Mouse (Mus musculus): ENCODE measurements around the gene Tent4b. TPM values are rescaled to one million over a fixed set of nuclear protein-coding genes. Genes with fewer than 3 reads are reported as not detected.
A peak's percentile ranks its signal among the peaks of the same experiment; 100 is the strongest.

Tent4b gene
- polyA plus RNA-seq, 1 experiment from 2014 or later = 14.0 TPM

DNA sequence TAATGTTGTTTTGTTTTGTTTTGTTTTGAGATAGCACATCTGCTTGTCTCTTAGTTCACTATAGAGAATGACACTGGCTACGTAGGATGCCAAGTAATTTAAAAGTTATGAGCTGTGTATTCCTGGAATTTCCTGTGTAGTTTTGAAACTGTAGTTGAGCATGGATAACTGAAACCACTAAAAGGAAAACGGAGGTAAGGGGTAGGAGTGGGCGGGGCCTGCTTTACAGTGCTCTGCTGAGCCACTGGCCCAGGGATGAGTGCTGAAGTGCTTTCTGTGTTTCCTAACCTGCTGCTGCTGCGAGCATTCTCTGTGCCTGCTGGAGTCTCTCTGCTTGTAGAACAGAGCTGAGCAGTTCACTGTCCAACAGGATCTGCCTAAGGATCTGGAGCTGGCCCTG is 22.3 kb downstream of the Tent4b start:
- Histone ChIP-seq H3K4me3 (ENCODE audit: low read length) (no peak overlapping the region), H3K9me3 (ENCODE audit: control insufficient read depth, low read length) (no peaks in the 10 kb centered on the region), H3K27me3 (ENCODE audit: control insufficient read depth, insufficient read depth, low read length) (no peaks in the 10 kb centered on the region), H3K4me2 (replicated peaks; ENCODE audit: low read depth, low read length) (no peak overlapping the region), H3K9ac (ENCODE audit: low read depth, low read length) (no peak overlapping the region), H3K4me1 (ENCODE audit: control insufficient read depth, insufficient read depth, low read length) (peaks cover 4% of the 10 kb centered on the region; the same call in 1 of the 2 replicates), H3K36me3 (ENCODE audit: control insufficient read depth, insufficient read depth, low read length) (no peaks in the 10 kb centered on the region; the same call in 1 of the 2 replicates), H3K27ac (ENCODE audit: low read depth, low read length) (no peak overlapping the region)
- WGBS = 45% methylated on average over 4 of the region's 4 CpGs
- no peak for ATAC-seq (ENCODE audit: low FRiP score, low TSS enrichment)

DNA sequence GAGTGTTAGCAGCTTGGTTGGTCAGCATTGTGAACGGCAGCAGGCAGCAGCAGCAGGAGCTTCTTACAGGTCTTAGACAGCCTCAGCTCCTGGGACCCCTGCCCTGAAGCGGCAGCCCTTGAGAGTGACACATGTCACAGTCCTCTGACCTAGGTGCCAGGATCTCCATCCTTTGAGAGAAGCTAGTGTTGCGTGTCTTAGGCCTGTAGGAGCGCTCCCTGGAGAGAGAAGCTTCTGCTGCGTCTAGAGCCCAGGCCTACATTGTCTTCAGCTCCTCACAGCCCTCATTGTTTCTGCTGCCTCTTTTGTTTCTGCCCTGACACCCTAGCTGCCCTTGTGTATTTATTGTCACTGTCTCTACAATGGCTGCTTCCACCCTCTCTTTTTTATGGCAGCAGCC is 26.3 kb downstream of the Tent4b start:
- no peak for ATAC-seq (ENCODE audit: low FRiP score, low TSS enrichment)
- no peak overlapping the region for H3K4me2 ChIP-seq (replicated peaks; ENCODE audit: low read depth, low read length)
- no peak overlapping the region for H3K9ac ChIP-seq (ENCODE audit: low read depth, low read length)
- WGBS = 42% methylated on average over 5 of the region's 5 CpGs
- H3K4me1 ChIP-seq (ENCODE audit: control insufficient read depth, insufficient read depth, low read length) = peaks cover 15% of the 10 kb centered on the region
- no peaks in the 10 kb centered on the region; the same call in 1 of the 2 replicates for H3K36me3 ChIP-seq (ENCODE audit: control insufficient read depth, insufficient read depth, low read length)
- H3K27ac ChIP-seq (ENCODE audit: low read depth, low read length) = no peak overlapping the region
- H3K4me3 ChIP-seq (ENCODE audit: low read length) = no peak overlapping the region
- H3K27me3 ChIP-seq (ENCODE audit: control insufficient read depth, insufficient read depth, low read length) = no peaks in the 10 kb centered on the region
- H3K9me3 ChIP-seq (ENCODE audit: control insufficient read depth, low read length) = no peaks in the 10 kb centered on the region

DNA sequence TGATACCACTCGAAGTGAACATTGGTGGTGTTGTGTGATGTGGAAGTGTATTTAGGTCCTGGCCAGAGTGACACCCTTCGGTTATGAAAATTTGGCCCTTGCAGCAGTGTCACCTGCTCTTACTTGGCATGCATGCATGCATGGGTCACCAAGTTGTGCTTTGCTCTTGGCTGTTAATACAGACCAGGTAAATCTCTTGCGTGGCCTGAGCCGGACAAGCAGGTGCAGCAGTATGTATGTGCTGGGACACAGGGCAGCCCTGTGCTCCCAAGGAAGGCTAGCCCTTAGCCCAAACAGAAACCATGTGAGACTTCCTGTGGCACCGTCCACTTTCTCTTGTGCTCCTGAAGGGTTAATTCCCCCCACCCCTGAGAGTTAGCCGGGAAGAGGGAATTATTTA is 28.8 kb downstream of the Tent4b start:
- no peak overlapping the region for H3K9ac ChIP-seq (ENCODE audit: low read depth, low read length)
- no peaks in the 10 kb centered on the region for H3K27me3 ChIP-seq (ENCODE audit: control insufficient read depth, insufficient read depth, low read length)
- H3K4me2 ChIP-seq (replicated peaks; ENCODE audit: low read depth, low read length) = no peak overlapping the region
- H3K27ac ChIP-seq (ENCODE audit: low read depth, low read length) = no peak overlapping the region
- no peak overlapping the region for H3K4me3 ChIP-seq (ENCODE audit: low read length)
- H3K9me3 ChIP-seq (ENCODE audit: control insufficient read depth, low read length) = no peaks in the 10 kb centered on the region
- 61% methylated on average over 6 of the region's 6 CpGs for WGBS
- peaks cover 15% of the 10 kb centered on the region for H3K4me1 ChIP-seq (ENCODE audit: control insufficient read depth, insufficient read depth, low read length)
- H3K36me3 ChIP-seq (ENCODE audit: control insufficient read depth, insufficient read depth, low read length) = no peaks in the 10 kb centered on the region
- no peak for ATAC-seq (ENCODE audit: low FRiP score, low TSS enrichment)

DNA sequence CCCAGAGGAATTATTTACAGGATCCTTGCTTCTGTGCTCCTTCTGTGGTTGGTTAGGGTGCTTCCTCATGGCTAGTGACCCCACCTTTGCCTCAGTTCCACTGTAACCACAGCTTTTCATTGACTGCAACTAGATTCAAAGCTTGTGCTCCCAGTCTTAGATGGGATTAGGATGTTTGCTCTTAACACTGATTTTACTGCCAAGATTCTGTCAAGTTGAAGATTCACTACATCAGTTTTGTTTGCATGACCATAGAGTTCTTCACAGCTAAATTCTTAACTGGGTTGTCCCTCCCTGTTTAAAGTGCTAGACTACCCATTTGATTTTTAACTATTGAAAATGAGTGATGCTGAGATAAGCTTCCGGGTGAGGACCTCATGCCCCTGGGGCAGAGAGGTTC is 29.3 kb downstream of the Tent4b start:
- Histone ChIP-seq H3K4me2 (replicated peaks; ENCODE audit: low read depth, low read length) (no peak overlapping the region; the same call in 1 of the 2 replicates), H3K36me3 (ENCODE audit: control insufficient read depth, insufficient read depth, low read length) (no peaks in the 10 kb centered on the region), H3K4me3 (ENCODE audit: low read length) (no peak overlapping the region), H3K9ac (ENCODE audit: low read depth, low read length) (no peak overlapping the region), H3K27me3 (ENCODE audit: control insufficient read depth, insufficient read depth, low read length) (no peaks in the 10 kb centered on the region), H3K9me3 (ENCODE audit: control insufficient read depth, low read length) (no peaks in the 10 kb centered on the region), H3K27ac (ENCODE audit: low read depth, low read length) (no peak overlapping the region), H3K4me1 (ENCODE audit: control insufficient read depth, insufficient read depth, low read length) (peaks cover 15% of the 10 kb centered on the region)
- 39% methylated on average over 1 of the region's 1 CpGs for WGBS
- 0 out of 2 replicates have a peak, but pooled peaks have one; percentile 28 for ATAC-seq (ENCODE audit: low FRiP score, low TSS enrichment)

DNA sequence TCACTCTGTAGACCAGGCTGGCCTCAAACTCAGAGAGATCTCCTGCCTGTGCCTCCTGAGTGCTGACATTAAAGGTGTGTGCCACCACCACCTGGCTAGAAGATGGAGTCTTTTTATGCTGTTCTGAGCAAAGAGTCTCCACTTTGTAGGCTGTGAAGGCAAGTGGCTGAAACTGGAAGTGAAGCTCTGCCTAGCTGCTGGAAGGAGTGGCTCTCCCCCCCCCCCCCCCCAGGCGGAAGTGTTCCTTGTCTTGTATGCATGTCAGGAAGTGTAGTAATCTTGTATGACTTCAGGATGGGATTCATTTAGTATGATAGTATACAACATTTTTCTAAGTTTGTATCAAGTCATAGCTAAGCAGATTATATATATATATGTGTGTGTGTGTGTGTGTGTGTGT is 29.8 kb downstream of the Tent4b start:
- no peaks in the 10 kb centered on the region for H3K9me3 ChIP-seq (ENCODE audit: control insufficient read depth, low read length)
- no peak overlapping the region for H3K4me2 ChIP-seq (replicated peaks; ENCODE audit: low read depth, low read length)
- H3K27ac ChIP-seq (ENCODE audit: low read depth, low read length) = no peak overlapping the region
- H3K4me3 ChIP-seq (ENCODE audit: low read length) = no peak overlapping the region
- H3K9ac ChIP-seq (ENCODE audit: low read depth, low read length) = no peak overlapping the region
- ATAC-seq (ENCODE audit: low FRiP score, low TSS enrichment) = no peak
- H3K36me3 ChIP-seq (ENCODE audit: control insufficient read depth, insufficient read depth, low read length) = no peaks in the 10 kb centered on the region
- WGBS = no CpG with 5 or more reads among the region's 1 CpGs
- H3K4me1 ChIP-seq (ENCODE audit: control insufficient read depth, insufficient read depth, low read length) = peaks cover 15% of the 10 kb centered on the region
- H3K27me3 ChIP-seq (ENCODE audit: control insufficient read depth, insufficient read depth, low read length) = no peaks in the 10 kb centered on the region

DNA sequence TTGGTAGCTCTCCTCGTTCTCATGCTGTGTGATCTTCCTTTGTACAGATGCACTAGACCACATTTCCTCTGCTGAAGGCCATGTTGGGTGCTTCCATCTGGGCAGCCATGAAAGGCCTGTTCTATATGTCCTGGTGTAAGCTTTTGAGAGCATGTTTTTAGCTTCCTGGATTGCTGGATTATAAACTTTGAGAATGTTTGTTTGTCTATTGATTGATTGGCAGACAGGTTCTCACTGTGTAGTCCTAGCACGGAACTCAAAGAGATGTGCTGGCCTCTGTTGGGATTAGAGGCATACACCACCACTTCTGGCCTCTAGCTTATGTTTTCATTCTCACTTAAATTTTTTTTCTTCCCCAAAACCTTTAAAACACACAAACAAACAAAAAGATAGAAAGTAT is 37.7 kb downstream of the Tent4b start:
- H3K27ac ChIP-seq (ENCODE audit: low read depth, low read length) = no peak overlapping the region
- H3K4me1 ChIP-seq (ENCODE audit: control insufficient read depth, insufficient read depth, low read length) = no peaks in the 10 kb centered on the region
- ATAC-seq (ENCODE audit: low FRiP score, low TSS enrichment) = no peak
- no peaks in the 10 kb centered on the region for H3K27me3 ChIP-seq (ENCODE audit: control insufficient read depth, insufficient read depth, low read length)
- H3K4me2 ChIP-seq (replicated peaks; ENCODE audit: low read depth, low read length) = no peak overlapping the region
- H3K36me3 ChIP-seq (ENCODE audit: control insufficient read depth, insufficient read depth, low read length) = no peaks in the 10 kb centered on the region
- no peaks in the 10 kb centered on the region for H3K9me3 ChIP-seq (ENCODE audit: control insufficient read depth, low read length)
- no peak overlapping the region for H3K4me3 ChIP-seq (ENCODE audit: low read length)
- no peak overlapping the region for H3K9ac ChIP-seq (ENCODE audit: low read depth, low read length)
- 72% methylated on average over 2 of the region's 2 CpGs for WGBS

DNA sequence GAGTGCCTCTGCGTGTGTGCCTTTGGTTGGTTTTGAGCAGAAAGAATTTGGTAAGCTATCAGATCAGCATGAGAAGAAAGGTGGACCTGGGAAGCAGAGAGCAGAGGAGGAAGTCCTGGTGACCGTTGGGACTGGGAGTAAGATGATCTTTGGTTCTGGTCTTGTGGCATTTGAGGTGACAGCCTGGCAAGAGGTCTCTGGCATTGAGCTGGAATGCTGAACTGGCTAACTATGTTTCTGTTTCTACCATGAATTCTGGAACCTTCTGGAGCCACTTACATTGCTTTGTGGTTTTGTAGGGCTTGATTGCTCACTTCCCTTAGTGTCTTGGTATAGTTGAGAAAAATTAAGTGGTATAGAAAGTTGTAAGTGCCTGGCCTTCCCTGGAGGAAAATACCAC is 38.6 kb downstream of the Tent4b start:
- Histone ChIP-seq H3K27ac (ENCODE audit: low read depth, low read length) (no peak overlapping the region), H3K9ac (ENCODE audit: low read depth, low read length) (no peak overlapping the region), H3K4me3 (ENCODE audit: low read length) (no peak overlapping the region), H3K9me3 (ENCODE audit: control insufficient read depth, low read length) (no peaks in the 10 kb centered on the region), H3K4me1 (ENCODE audit: control insufficient read depth, insufficient read depth, low read length) (no peaks in the 10 kb centered on the region), H3K27me3 (ENCODE audit: control insufficient read depth, insufficient read depth, low read length) (no peaks in the 10 kb centered on the region), H3K4me2 (replicated peaks; ENCODE audit: low read depth, low read length) (no peak overlapping the region), H3K36me3 (ENCODE audit: control insufficient read depth, insufficient read depth, low read length) (no peaks in the 10 kb centered on the region)
- WGBS = 63% methylated on average over 2 of the region's 2 CpGs
- no peak for ATAC-seq (ENCODE audit: low FRiP score, low TSS enrichment)

DNA sequence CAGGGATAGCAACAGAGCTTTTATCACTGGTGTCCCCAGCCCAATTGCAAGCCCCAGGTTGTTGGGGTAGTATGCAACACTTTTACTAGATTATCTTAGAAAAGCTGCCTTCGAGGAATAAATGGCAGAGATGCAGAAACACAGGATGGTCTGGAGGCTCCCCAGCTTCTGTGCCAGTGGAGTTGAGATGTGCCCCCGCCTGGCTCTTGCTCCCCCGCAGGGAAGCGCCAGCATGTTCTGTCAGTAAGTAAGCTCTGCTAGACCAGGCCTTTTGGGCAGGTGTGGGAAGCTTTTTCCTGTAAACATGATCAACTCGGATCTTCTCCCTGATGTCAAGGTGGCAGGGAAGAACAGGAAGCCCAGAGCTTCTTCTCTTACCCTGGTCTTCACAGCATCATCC is 40.3 kb downstream of the Tent4b start:
- ATAC-seq (ENCODE audit: low FRiP score, low TSS enrichment) = no peak
- Histone ChIP-seq H3K9ac (ENCODE audit: low read depth, low read length) (no peak overlapping the region), H3K27ac (ENCODE audit: low read depth, low read length) (no peak overlapping the region), H3K9me3 (ENCODE audit: control insufficient read depth, low read length) (no peaks in the 10 kb centered on the region), H3K4me2 (replicated peaks; ENCODE audit: low read depth, low read length) (no peak overlapping the region), H3K27me3 (ENCODE audit: control insufficient read depth, insufficient read depth, low read length) (no peaks in the 10 kb centered on the region), H3K4me1 (ENCODE audit: control insufficient read depth, insufficient read depth, low read length) (no peaks in the 10 kb centered on the region), H3K36me3 (ENCODE audit: control insufficient read depth, insufficient read depth, low read length) (peaks cover 4% of the 10 kb centered on the region; the same call in 1 of the 2 replicates), H3K4me3 (ENCODE audit: low read length) (no peak overlapping the region)
- WGBS = 92% methylated on average over 5 of the region's 5 CpGs

DNA sequence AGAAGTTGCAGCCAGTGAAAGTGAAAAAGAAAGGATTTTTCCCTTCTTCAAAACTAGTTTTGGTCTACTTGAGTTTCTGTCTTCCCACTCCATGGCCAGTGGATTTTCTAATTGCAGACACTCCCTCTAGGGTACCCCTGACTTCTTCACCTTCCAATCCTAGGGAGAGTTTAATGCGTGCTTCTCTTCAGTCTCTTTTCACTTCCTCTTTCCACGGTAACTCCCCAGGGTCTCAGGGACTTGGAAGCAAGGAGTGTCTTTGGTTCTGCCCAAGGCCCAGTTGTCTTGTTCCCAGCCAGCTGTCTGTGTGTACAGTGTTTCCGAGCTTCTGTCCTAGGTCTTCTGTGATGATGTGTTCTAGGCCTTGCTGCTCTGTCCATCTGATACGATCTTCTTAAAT is 42.9 kb downstream of the Tent4b start:
- Histone ChIP-seq H3K4me3 (ENCODE audit: low read length) (no peak overlapping the region), H3K4me2 (replicated peaks; ENCODE audit: low read depth, low read length) (no peak overlapping the region), H3K27me3 (ENCODE audit: control insufficient read depth, insufficient read depth, low read length) (no peaks in the 10 kb centered on the region), H3K36me3 (ENCODE audit: control insufficient read depth, insufficient read depth, low read length) (peaks cover 13% of the 10 kb centered on the region; the same call in 1 of the 2 replicates), H3K27ac (ENCODE audit: low read depth, low read length) (no peak overlapping the region), H3K4me1 (ENCODE audit: control insufficient read depth, insufficient read depth, low read length) (no peaks in the 10 kb centered on the region), H3K9me3 (ENCODE audit: control insufficient read depth, low read length) (no peaks in the 10 kb centered on the region), H3K9ac (ENCODE audit: low read depth, low read length) (no peak overlapping the region)
- ATAC-seq (ENCODE audit: low FRiP score, low TSS enrichment) = no peak
- 72% methylated on average over 4 of the region's 4 CpGs for WGBS

All from kidney, embryonic 14.5 days (tissue).